Mouse (Mus musculus) cerebellum, postnatal 4 days (tissue): ENCODE measurements at regions not wholly inside any gene's neighbourhood (a gene's known extent, or its start where the extent isn't known, plus 50 kb on each side); places are given as distances from the start of the nearest gene placed in this dataset.
"Not testable (repeated sequence)": the region's sequence is repeated elsewhere in the genome, so short reads cannot be mapped to it uniquely, and the experiment has no call there.

ENCODE experiments used
- DNase-seq, 2 experiments: peaks; one replicate each; pipeline ENCODE4 v3.0.0; 2022; ENCODE audit warnings: low spot score in 2 of 2, mixed read lengths in 1 of 2

- DNase-seq, result no peak
Measured at GRCm38 (mm10) chr16:71342777-71343176, 965.3 kb upstream of the Robo1 start.

DNA sequence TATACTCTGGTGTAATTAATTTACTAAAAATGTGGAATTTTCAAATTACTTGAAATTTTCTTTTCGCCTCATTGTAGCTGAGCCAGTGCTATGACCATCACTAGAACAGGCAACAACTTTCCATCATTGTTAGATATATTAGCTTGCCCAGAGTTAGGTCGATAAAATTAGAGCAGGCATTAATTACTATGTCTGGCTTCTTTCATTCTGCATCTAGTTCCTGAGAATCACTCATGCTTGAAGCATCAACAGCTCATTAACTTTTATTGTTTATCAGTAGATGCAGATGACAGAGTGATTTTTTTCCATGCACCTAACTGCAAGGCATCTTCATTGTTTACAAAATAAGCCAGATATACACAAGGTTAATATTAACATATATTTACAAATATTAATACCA is 963.5 kb upstream of the Robo1 start:
- DNase-seq, result no peak

DNA sequence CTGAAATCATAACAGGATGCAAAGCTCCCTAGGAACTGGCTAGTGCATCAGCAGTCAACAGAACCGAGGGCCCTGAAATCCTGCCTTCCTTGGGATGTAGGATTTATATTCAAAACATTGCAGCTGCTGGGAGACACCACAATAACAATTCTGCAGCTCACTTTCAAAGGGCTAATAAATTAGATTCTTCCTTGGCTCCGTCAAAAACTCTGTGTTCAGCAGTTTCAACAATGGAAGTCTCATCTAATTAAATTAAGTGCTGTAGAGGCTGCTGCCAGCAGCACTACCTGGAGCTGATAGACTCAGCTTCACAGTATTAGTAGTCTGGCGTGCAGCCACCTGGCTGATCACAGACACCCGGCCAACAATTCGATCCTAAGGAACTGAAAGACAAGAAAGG is 916.2 kb upstream of the Robo1 start:
- DNase-seq, result peak in 1 of 2 experiments; percentile 3

GRCm38 (mm10) chr16:71434791-71435190 is 873.3 kb upstream of the Robo1 start:
- not testable (repeated sequence) for DNase-seq
